Mouse (Mus musculus) embryo, embryonic 11 days (tissue): ENCODE data around the gene Frs2.
"Not testable (repeated sequence)": the region's sequence is repeated elsewhere in the genome, so short reads cannot be mapped to it uniquely, and the experiment has no call there.

Experiments
- DNase-seq: peaks from one replicate; pipeline ENCODE4 v3.0.0-alpha.2; 2015

The Frs2 gene

GRCm38 (mm10) chr10:117146421-117146820, 1.9 kb downstream of the Frs2 start:
- DNase-seq: no peak

GRCm38 (mm10) chr10:117145546-117146265, 2.6 kb downstream of the Frs2 start:
- DNase-seq: no peak

GRCm38 (mm10) chr10:117144628-117145027, 3.7 kb downstream of the Frs2 start:
- no peak for DNase-seq

- DNase-seq: no peak
Observed at GRCm38 (mm10) chr10:117144071-117144470, 4.3 kb downstream of the Frs2 start.

- DNase-seq: no peak
Observed at GRCm38 (mm10) chr10:117143311-117143710, 5.0 kb downstream of the Frs2 start.

GRCm38 (mm10) chr10:117141939-117142552, 6.3 kb downstream of the Frs2 start:
- DNase-seq: no peak

- not testable (repeated sequence) for DNase-seq
Observed at GRCm38 (mm10) chr10:117131506-117131905, 16.8 kb downstream of the Frs2 start.

- no peak for DNase-seq
Observed at GRCm38 (mm10) chr10:117130037-117130436, 18.3 kb downstream of the Frs2 start.

GRCm38 (mm10) chr10:117128693-117129092, 19.6 kb downstream of the Frs2 start:
- no peak for DNase-seq

- no peak for DNase-seq
Observed at GRCm38 (mm10) chr10:117127480-117127879, 20.9 kb downstream of the Frs2 start.

- no peak for DNase-seq
Observed at GRCm38 (mm10) chr10:117126719-117127118, 21.6 kb downstream of the Frs2 start.

- no peak for DNase-seq
Observed at GRCm38 (mm10) chr10:117126233-117126632, 22.1 kb downstream of the Frs2 start.

GRCm38 (mm10) chr10:117121448-117121847, 26.9 kb downstream of the Frs2 start:
- DNase-seq: no peak

GRCm38 (mm10) chr10:117120051-117120666, 28.2 kb downstream of the Frs2 start:
- no peak for DNase-seq

GRCm38 (mm10) chr10:117119531-117119930, 28.8 kb downstream of the Frs2 start:
- DNase-seq: no peak

GRCm38 (mm10) chr10:117118421-117118831, 29.9 kb downstream of the Frs2 start:
- DNase-seq: no peak

- no peak for DNase-seq
Observed at GRCm38 (mm10) chr10:117115652-117116051, 32.7 kb downstream of the Frs2 start.

GRCm38 (mm10) chr10:117112545-117112944, 35.8 kb downstream of the Frs2 start:
- no peak for DNase-seq

GRCm38 (mm10) chr10:117111455-117111854, 36.9 kb downstream of the Frs2 start:
- peak; percentile 32 for DNase-seq

- DNase-seq: no peak
Observed at GRCm38 (mm10) chr10:117110271-117110670, 38.1 kb downstream of the Frs2 start.

- DNase-seq: no peak
Observed at GRCm38 (mm10) chr10:117106686-117107085, 41.6 kb downstream of the Frs2 start.

GRCm38 (mm10) chr10:117106244-117106643, 42.1 kb downstream of the Frs2 start:
- peak; percentile 32 for DNase-seq

GRCm38 (mm10) chr10:117105015-117105414, 43.3 kb downstream of the Frs2 start:
- no peak for DNase-seq
